21 mouse cellular contexts compared by ENCODE assay signal in the genomic region with DNA sequence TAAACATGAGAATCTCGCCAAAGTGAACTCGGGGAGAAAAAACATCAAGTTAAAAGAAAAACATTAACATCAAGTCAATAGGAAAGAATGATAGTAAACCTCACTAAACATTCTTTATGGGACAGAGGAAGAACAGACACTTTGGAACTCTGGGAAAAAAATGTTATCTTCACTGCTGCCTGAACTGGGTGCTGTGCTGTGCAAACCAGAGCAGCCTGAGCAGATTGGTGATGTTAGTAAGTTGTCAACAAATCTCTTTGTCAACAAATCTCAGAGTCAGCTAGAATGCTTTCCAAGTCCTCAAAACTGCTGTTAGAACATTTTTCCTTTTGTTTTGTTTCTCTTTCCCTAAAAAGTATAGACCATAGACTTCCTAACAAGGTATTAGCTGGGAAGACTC. TPM values are rescaled to one million over a fixed set of nuclear protein-coding genes. Genes with fewer than 3 reads are reported as not detected.
DNase-seq lines count a peak whose midpoint lies in the region; ATAC-seq and TF ChIP-seq lines count a peak whose summit lies in the region.
"Had no signal": no experiment of that assay in that cellular context is flagged by ENCODE, and none has a peak within 500 bp of the region (broad histone marks: within the 10 kb centered on the region; RNA-seq: fewer than 3 reads in every experiment).

No protein-coding gene starts in this region.

- H3K9me3 ChIP-seq in lung, embryonic 15.5 days: no peaks in the 10 kb centered on the region
- H3K9me3 ChIP-seq: embryonic facial prominence, embryonic 15.5 days; forebrain, embryonic 10.5 days; heart, embryonic 13.5 days; hindbrain, embryonic 10.5 days had no signal

- no peaks in the 10 kb centered on the region for H3K27me3 ChIP-seq in lung, embryonic 15.5 days
- H3K27me3 ChIP-seq: embryonic facial prominence, embryonic 15.5 days; heart, embryonic 13.5 days had no signal

- WGBS in lung, embryonic 15.5 days: 32% methylated on average over 2 of the region's 2 CpGs
- WGBS in lung, adult 2 months: 53% methylated on average over 2 of the region's 2 CpGs

- no peaks in the 10 kb centered on the region for H3K4me1 ChIP-seq in lung, embryonic 15.5 days
- no peaks in the 10 kb centered on the region for H3K4me1 ChIP-seq in lung, adult 2 months (ENCODE audit: control insufficient read depth, insufficient read depth, low read length)
- H3K4me1 ChIP-seq: embryonic facial prominence, embryonic 15.5 days; forebrain, embryonic 10.5 days; hindbrain, embryonic 10.5 days had no signal

- peak; percentile 4 for DNase-seq in kidney, adult 9 months
- no peak for DNase-seq in kidney, postnatal 10 days
- no peak for DNase-seq in lung, adult 2 months
- DNase-seq in adipocyte (ENCODE audit: low spot score): peak; percentile 33
- DNase-seq in brain, embryonic 14.5 days (ENCODE audit: low read depth): peak; percentile 22
- DNase-seq: adrenal gland, adult 8-10 months; adrenal gland, postnatal 36 days; cerebellum, adult 11 months; cerebellum, adult 8-10 months; cerebellum, postnatal 14 days; embryo, embryonic 11 days; gastrocnemius, adult 2 months; gastrocnemius, postnatal 25 days had no signal

- H3K4me3 ChIP-seq in lung, embryonic 15.5 days: no peak overlapping the region
- no peak overlapping the region for H3K4me3 ChIP-seq in lung, adult 2 months (replicated peaks; ENCODE audit: extremely low read depth, low read depth, low read length)
- H3K4me3 ChIP-seq: embryonic facial prominence, embryonic 15.5 days; erythroblast, embryonic 14.5 days; forebrain, embryonic 10.5 days; gastrocnemius, adult 2 months; heart, embryonic 13.5 days; hindbrain, embryonic 10.5 days had no signal

- H3K4me2 ChIP-seq in lung, embryonic 15.5 days: no peak overlapping the region
- H3K4me2 ChIP-seq: embryonic facial prominence, embryonic 15.5 days; heart, embryonic 13.5 days; hindbrain, embryonic 14.5 days had no signal

- peak overlapping the region; percentile 33 for H3K27ac ChIP-seq in lung, embryonic 15.5 days
- H3K27ac ChIP-seq: embryonic facial prominence, embryonic 15.5 days; forebrain, embryonic 10.5 days; gastrocnemius, adult 2 months; heart, embryonic 13.5 days; hindbrain, embryonic 10.5 days; hindbrain, embryonic 14.5 days had no signal

- no peaks in the 10 kb centered on the region for H3K36me3 ChIP-seq in lung, embryonic 15.5 days
- H3K36me3 ChIP-seq: embryonic facial prominence, embryonic 15.5 days; forebrain, embryonic 10.5 days; hindbrain, embryonic 10.5 days had no signal

- peak; percentile 64; the same call in 1 of the 2 replicates for ATAC-seq in lung, embryonic 15.5 days (ENCODE audit: borderline replicate concordance, extremely low read depth, low FRiP score, low TSS enrichment)
- ATAC-seq: forebrain, embryonic 14.5 days had no signal

- no peak overlapping the region for H3K9ac ChIP-seq in lung, embryonic 15.5 days
- H3K9ac ChIP-seq: embryonic facial prominence, embryonic 15.5 days; heart, embryonic 13.5 days; hindbrain, embryonic 14.5 days had no signal

- no peak for TF ChIP-seq POLR2A in lung, adult 2 months (IDR thresholded peaks at IDR 0.05; ENCODE audit: borderline replicate concordance, extremely low read depth, low read depth, low read length)
- TF ChIP-seq POLR2A in brain, embryonic 14.5 days (IDR thresholded peaks at IDR 0.05; ENCODE audit: borderline replicate concordance, extremely low read depth, insufficient read depth, insufficient read length, poor library complexity, severe bottlenecking): no peak

- TF ChIP-seq CTCF in lung, adult 2 months (IDR thresholded peaks at IDR 0.05; ENCODE audit: insufficient read depth, low read length): no peak
- TF ChIP-seq CTCF in brain, embryonic 14.5 days (IDR thresholded peaks at IDR 0.05; ENCODE audit: borderline replicate concordance, extremely low read depth, insufficient read depth, insufficient read length): no peak

RNA-seq across cellular contexts. Expression of a gene that starts 29.7 kb away (rescaled TPM):
- polyA plus RNA-seq in lung, embryonic 15.5 days (2015; fragmentation: Nextera tagmentation; extraction: Ambion mirVana): 3.7 and 4.7 TPM in 2 replicates
- 2.2 and 3.1 TPM in 2 replicates for polyA plus RNA-seq in lung, adult 2 months (2012; rRNA removed)
- 0.93 and 2.0 TPM in 2 replicates for polyA plus RNA-seq in brain, embryonic 14.5 days (2012; rRNA removed)
- polyA plus RNA-seq: erythroblast, embryonic 14.5 days had no signal

Comparison
In these comparisons a context has a peak if more than half of its experiments do, and no peak if none do; other contexts are left out.
1. DNase-seq: peak in kidney, adult 9 months (single experiment), adipocyte (single experiment) and brain, embryonic 14.5 days (single experiment); none in kidney, postnatal 10 days (single experiment) and lung, adult 2 months (single experiment).